Mouse (Mus musculus): ENCODE data around the gene Mtus2.

DNA sequence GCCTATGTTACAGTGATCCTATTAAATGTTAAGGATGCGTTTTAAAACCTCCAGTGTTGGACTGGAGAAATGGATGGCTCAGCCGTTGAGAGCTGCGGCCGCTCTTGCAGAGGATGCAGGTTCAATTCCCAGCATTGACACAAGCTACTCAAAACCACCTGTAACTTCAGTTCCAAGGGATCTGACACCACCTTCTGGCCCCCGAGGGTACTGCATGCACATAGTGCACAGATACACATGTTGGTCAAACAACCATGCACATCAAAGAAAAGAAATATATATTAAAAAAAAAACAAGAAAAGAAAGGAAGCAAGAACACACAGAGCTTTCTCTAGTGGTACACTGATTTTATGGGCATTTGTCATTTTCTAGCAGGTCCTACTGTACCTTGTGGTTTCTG lies 116.3 kb downstream of the Mtus2 start:
- TF ChIP-seq MYOG (IDR thresholded peaks at IDR 0.05; ENCODE audit: control insufficient read depth in 1 of 3, insufficient read depth in 1 of 3, insufficient read length in 2 of 3, low read depth in 2 of 3) (no peak), POLR2A (IDR thresholded peaks at IDR 0.05; ENCODE audit: insufficient read length, low read depth) (no peak), POLR2AphosphoS2 (IDR thresholded peaks at IDR 0.05; ENCODE audit: insufficient read length, low read depth) (no peak), TCF12 (IDR thresholded peaks at IDR 0.05; ENCODE audit: insufficient read depth, poor library complexity, severe bottlenecking) (no peak), E2F4 (IDR thresholded peaks at IDR 0.05; ENCODE audit: insufficient read depth) (no peak), MYOD1 (IDR thresholded peaks at IDR 0.05; ENCODE audit: control insufficient read depth in 1 of 3, insufficient read length in 2 of 3, low read depth in 2 of 3) (no peak), REST (IDR thresholded peaks at IDR 0.05; ENCODE audit: insufficient read depth, insufficient read length) (no peak)

Measured in myocyte (in vitro differentiated cells).